Mouse (Mus musculus) megakaryocyte, embryonic 14.5 days (primary cell): ENCODE measurements at regions not wholly inside any gene's neighbourhood (a gene's known extent, or its start where the extent isn't known, plus 50 kb on each side); places are given as distances from the start of the nearest gene placed in this dataset.

ENCODE experiments used
- FLI1 ChIP-seq: IDR thresholded peaks from 2 replicates; pipeline ENCODE4 v1.6.1; 2012; ENCODE audit warnings: low read length, inconsistent platforms, mixed read lengths
- GATA1 ChIP-seq: IDR thresholded peaks from 3 replicates; pipeline ENCODE4 v1.6.1; 2012; ENCODE audit warnings: mixed read lengths, low read length, inconsistent platforms, borderline replicate concordance

DNA sequence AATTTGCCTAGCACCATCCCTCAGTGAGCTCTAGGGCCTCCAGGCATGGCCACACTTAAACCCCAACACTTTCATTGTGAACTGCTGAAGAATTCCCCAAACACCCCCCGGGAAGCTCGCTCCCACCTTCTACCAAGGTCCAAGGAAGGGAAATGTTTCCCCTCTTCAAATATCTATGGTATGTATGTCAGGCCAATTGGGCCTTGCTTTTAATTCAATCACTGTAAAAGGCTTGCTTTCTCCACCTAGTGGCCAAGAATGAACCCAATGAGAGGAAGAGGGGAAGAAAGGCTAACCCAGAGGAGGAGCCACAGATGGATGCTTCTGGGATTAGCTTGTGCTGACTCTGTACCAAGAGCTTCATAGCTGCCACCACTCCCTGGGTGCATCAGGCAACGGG lies 336.3 kb upstream of the Tgfbr2 start:
- TF ChIP-seq GATA1 (no peak), FLI1 (no peak)
